Mouse (Mus musculus) testis, postnatal 10 days (tissue): ENCODE results near the gene Prss57.
A peak's percentile ranks its signal among the peaks of the same experiment; 100 is the strongest.
"Not testable (repeated sequence)": the region's sequence is repeated elsewhere in the genome, so short reads cannot be mapped to it uniquely, and the experiment has no call there.

Experiments
- DNase-seq: peaks from one replicate; pipeline ENCODE4 v3.0.0; 2021; ENCODE audit warnings: low spot score

Gene Prss57

GRCm38 (mm10) chr10:79780664-79781015, 10.1 kb downstream of the Prss57 start:
- peak; percentile 80 for DNase-seq

- DNase-seq = peak; percentile 99
These were observed 10.7 kb downstream of the Prss57 start for GRCm38 (mm10) chr10:79779784-79780663.

- DNase-seq = no peak
These were observed 11.6 kb downstream of the Prss57 start for GRCm38 (mm10) chr10:79779193-79779592.

GRCm38 (mm10) chr10:79778006-79778405, 12.8 kb downstream of the Prss57 start:
- peak; percentile 83 for DNase-seq

GRCm38 (mm10) chr10:79777103-79777531, 13.6 kb downstream of the Prss57 start, which contains the start of gene Fstl3:
Gene Fstl3 (plus strand): TSS chr10:79777272.
- peak; percentile 71 for DNase-seq

GRCm38 (mm10) chr10:79774486-79775279, 16.1 kb downstream of the Prss57 start:
- peak; percentile 86 for DNase-seq

- no peak for DNase-seq
These were observed 17.6 kb downstream of the Prss57 start for GRCm38 (mm10) chr10:79773208-79773607.

GRCm38 (mm10) chr10:79772320-79772719, 18.4 kb downstream of the Prss57 start:
- no peak for DNase-seq

- DNase-seq = no peak
These were observed 21.4 kb downstream of the Prss57 start for GRCm38 (mm10) chr10:79769329-79769728.

GRCm38 (mm10) chr10:79768400-79768799, 22.4 kb downstream of the Prss57 start:
- peak; percentile 89 for DNase-seq

GRCm38 (mm10) chr10:79767372-79768244, 23.2 kb downstream of the Prss57 start:
- peak; percentile 98 for DNase-seq

GRCm38 (mm10) chr10:79766508-79767325, 24.0 kb downstream of the Prss57 start, which contains the start of gene Rnf126:
Gene Rnf126 (minus strand): TSS chr10:79766952.
- DNase-seq = peak; percentile 100

GRCm38 (mm10) chr10:79766001-79766507, 24.7 kb downstream of the Prss57 start:
- DNase-seq = no peak

GRCm38 (mm10) chr10:79765228-79765745, 25.5 kb downstream of the Prss57 start:
- DNase-seq = no peak

- no peak for DNase-seq
These were observed 26.5 kb downstream of the Prss57 start for GRCm38 (mm10) chr10:79764234-79764633.

GRCm38 (mm10) chr10:79762875-79763274, 27.9 kb downstream of the Prss57 start:
- DNase-seq = no peak

GRCm38 (mm10) chr10:79760603-79761143, 30.1 kb downstream of the Prss57 start:
- no peak for DNase-seq

GRCm38 (mm10) chr10:79759675-79760074, 31.1 kb downstream of the Prss57 start:
- not testable (repeated sequence) for DNase-seq

- DNase-seq = no peak
These were observed 34.1 kb downstream of the Prss57 start for GRCm38 (mm10) chr10:79756660-79757059.

- no peak for DNase-seq
These were observed 34.9 kb downstream of the Prss57 start for GRCm38 (mm10) chr10:79755854-79756253.
